Mouse (Mus musculus) heart, embryonic 10.5 days (tissue): ENCODE data around the gene Tmem132d. TPM values are rescaled to one million over a fixed set of nuclear protein-coding genes. Genes with fewer than 3 reads are reported as not detected.

Experiments used
- DNase-seq: peaks from one replicate; pipeline ENCODE4 v3.0.0-alpha.2; 2017; ENCODE audit warnings: low spot score
- H3K27ac ChIP-seq: fragments of 300-500 bp; sonication (generic); 2 replicates; pipeline ENCODE4 v1.5.1; 2016; ENCODE audit warnings: mild to moderate bottlenecking
- H3K27me3 ChIP-seq: fragments of 300-500 bp; sonication (generic); 2 replicates; pipeline ENCODE4 v1.6.1; 2016; ENCODE audit warnings: mild to moderate bottlenecking; ENCODE audit not compliant: poor library complexity, insufficient read depth, severe bottlenecking
- H3K36me3 ChIP-seq: fragments of 300-500 bp; sonication (generic); 2 replicates; pipeline ENCODE4 v1.6.1; 2016; ENCODE audit warnings: mild to moderate bottlenecking, moderate library complexity
- H3K4me1 ChIP-seq: fragments of 300-500 bp; sonication (generic); 2 replicates; pipeline ENCODE4 v1.6.1; 2016; ENCODE audit warnings: mild to moderate bottlenecking
- H3K4me3 ChIP-seq: fragments of 300-500 bp; sonication (generic); 2 replicates; pipeline ENCODE4 v1.5.1; 2016; ENCODE audit warnings: mild to moderate bottlenecking, moderate library complexity
- H3K9me3 ChIP-seq: fragments of 300-500 bp; sonication (generic); 2 replicates; pipeline ENCODE4 v1.6.1; 2016; ENCODE audit warnings: mild to moderate bottlenecking, moderate library complexity
- WGBS: fragments of 180-500 bp; shearing (Covaris S2); methylation state at CpG from one replicate; pipeline ENCODE4 v1.1.7; 2016; 5-methylcytosine and 5-hydroxymethylcytosine counted together
- polyA plus RNA-seq: library from polyadenylated mRNA; unstranded; fragments of >200 nt; fragmentation: Nextera tagmentation; extraction: Ambion mirVana; gene quantifications from 2 replicates; pipeline ENCODE4 v1.2.1, GENCODE M21; 2016

Gene Tmem132d
- polyA plus RNA-seq, 1 experiment from 2014 or later: 0.29 TPM

- no peaks in the 10 kb centered on the region for H3K27me3 ChIP-seq
- no peak overlapping the region for H3K27ac ChIP-seq
- H3K9me3 ChIP-seq: no peaks in the 10 kb centered on the region
- no peak overlapping the region for H3K4me3 ChIP-seq
- DNase-seq: no peak
- no peaks in the 10 kb centered on the region for H3K36me3 ChIP-seq
- WGBS: 86% methylated on average over 6 of the region's 6 CpGs
- peaks cover 5% of the 10 kb centered on the region for H3K4me1 ChIP-seq
These were observed 165.5 kb downstream of the Tmem132d start for GRCm38 (mm10) chr5:128267366-128267765.

- no peaks in the 10 kb centered on the region for H3K9me3 ChIP-seq
- no peaks in the 10 kb centered on the region for H3K36me3 ChIP-seq
- H3K27me3 ChIP-seq: no peaks in the 10 kb centered on the region
- no peaks in the 10 kb centered on the region for H3K4me1 ChIP-seq
- no peak for DNase-seq
- WGBS: 77% methylated on average over 4 of the region's 4 CpGs
- H3K4me3 ChIP-seq: no peak overlapping the region
- no peak overlapping the region for H3K27ac ChIP-seq
These were observed 188.7 kb downstream of the Tmem132d start for GRCm38 (mm10) chr5:128244219-128244618.

- Histone ChIP-seq H3K27ac (no peak overlapping the region), H3K4me3 (no peak overlapping the region), H3K27me3 (no peaks in the 10 kb centered on the region), H3K36me3 (no peaks in the 10 kb centered on the region), H3K9me3 (no peaks in the 10 kb centered on the region), H3K4me1 (no peaks in the 10 kb centered on the region)
- WGBS: 57% methylated on average over 9 of the region's 9 CpGs
- DNase-seq: no peak
These were observed 196.1 kb downstream of the Tmem132d start for GRCm38 (mm10) chr5:128236638-128237335.

GRCm38 (mm10) chr5:128235611-128236010 is 197.3 kb downstream of the Tmem132d start:
- Histone ChIP-seq H3K9me3 (no peaks in the 10 kb centered on the region), H3K36me3 (no peaks in the 10 kb centered on the region), H3K4me3 (no peak overlapping the region), H3K4me1 (no peaks in the 10 kb centered on the region), H3K27me3 (no peaks in the 10 kb centered on the region), H3K27ac (no peak overlapping the region)
- no peak for DNase-seq
- WGBS: 47% methylated on average over 1 of the region's 1 CpGs

- Histone ChIP-seq H3K36me3 (no peaks in the 10 kb centered on the region), H3K4me3 (no peak overlapping the region), H3K27ac (no peak overlapping the region), H3K9me3 (no peaks in the 10 kb centered on the region), H3K27me3 (no peaks in the 10 kb centered on the region), H3K4me1 (no peaks in the 10 kb centered on the region)
- DNase-seq: no peak
These were observed 199.8 kb downstream of the Tmem132d start for GRCm38 (mm10) chr5:128233101-128233500.

- no peaks in the 10 kb centered on the region for H3K4me1 ChIP-seq
These were observed 214.6 kb downstream of the Tmem132d start for GRCm38 (mm10) chr5:128218281-128218680.

GRCm38 (mm10) chr5:128211125-128211524 is 221.8 kb downstream of the Tmem132d start:
- Histone ChIP-seq H3K9me3 (no peaks in the 10 kb centered on the region), H3K4me1 (no peaks in the 10 kb centered on the region), H3K27ac (no peak overlapping the region), H3K27me3 (no peaks in the 10 kb centered on the region), H3K36me3 (no peaks in the 10 kb centered on the region), H3K4me3 (no peak overlapping the region)
- 80% methylated on average over 5 of the region's 5 CpGs for WGBS
- DNase-seq: no peak

More at GRCm38 (mm10) chr5:128218281-128218680, 214.6 kb downstream of the Tmem132d start:
- no peaks in the 10 kb centered on the region for H3K9me3 ChIP-seq
- H3K4me3 ChIP-seq: no peak overlapping the region
- H3K27ac ChIP-seq: no peak overlapping the region
- no peaks in the 10 kb centered on the region for H3K36me3 ChIP-seq
- H3K27me3 ChIP-seq: no peaks in the 10 kb centered on the region
- no peak for DNase-seq

GRCm38 (mm10) chr5:128205716-128206115 is 227.2 kb downstream of the Tmem132d start:
- DNase-seq: no peak
- H3K27me3 ChIP-seq: no peaks in the 10 kb centered on the region
- no peaks in the 10 kb centered on the region for H3K9me3 ChIP-seq
- H3K27ac ChIP-seq: no peak overlapping the region
- H3K4me3 ChIP-seq: no peak overlapping the region
- WGBS: 65% methylated on average over 2 of the region's 2 CpGs
- H3K4me1 ChIP-seq: 0 out of 2 replicates have a peak, but pooled peaks cover 5% of the 10 kb centered on the region
- H3K36me3 ChIP-seq: no peaks in the 10 kb centered on the region

- Histone ChIP-seq H3K4me1 (0 out of 2 replicates have a peak, but pooled peaks cover 5% of the 10 kb centered on the region), H3K4me3 (no peak overlapping the region), H3K9me3 (no peaks in the 10 kb centered on the region), H3K36me3 (no peaks in the 10 kb centered on the region), H3K27me3 (no peaks in the 10 kb centered on the region), H3K27ac (no peak overlapping the region)
- WGBS: 80% methylated on average over 17 of the region's 17 CpGs
- no peak for DNase-seq
These were observed 228.1 kb downstream of the Tmem132d start for GRCm38 (mm10) chr5:128204685-128205320.

GRCm38 (mm10) chr5:128203879-128204581 is 228.8 kb downstream of the Tmem132d start:
- 0 out of 2 replicates have a peak, but pooled peaks cover 5% of the 10 kb centered on the region for H3K4me1 ChIP-seq
- no peak overlapping the region for H3K4me3 ChIP-seq
- 43% methylated on average over 9 of the region's 9 CpGs for WGBS
- no peaks in the 10 kb centered on the region for H3K9me3 ChIP-seq
- no peak for DNase-seq
- H3K27ac ChIP-seq: no peak overlapping the region
- no peaks in the 10 kb centered on the region for H3K36me3 ChIP-seq
- H3K27me3 ChIP-seq: no peaks in the 10 kb centered on the region

GRCm38 (mm10) chr5:128194106-128194505 is 238.8 kb downstream of the Tmem132d start:
- Histone ChIP-seq H3K4me1 (no peaks in the 10 kb centered on the region), H3K4me3 (no peak overlapping the region), H3K27ac (no peak overlapping the region), H3K36me3 (no peaks in the 10 kb centered on the region), H3K27me3 (no peaks in the 10 kb centered on the region), H3K9me3 (no peaks in the 10 kb centered on the region)
- DNase-seq: no peak
- WGBS: 75% methylated on average over 4 of the region's 4 CpGs

GRCm38 (mm10) chr5:128192485-128193055 is 240.3 kb downstream of the Tmem132d start:
- H3K27me3 ChIP-seq: no peaks in the 10 kb centered on the region
- no peak overlapping the region for H3K4me3 ChIP-seq
- DNase-seq: no peak
- H3K9me3 ChIP-seq: no peaks in the 10 kb centered on the region
- 77% methylated on average over 6 of the region's 6 CpGs for WGBS
- no peaks in the 10 kb centered on the region for H3K4me1 ChIP-seq
- no peaks in the 10 kb centered on the region for H3K36me3 ChIP-seq
- H3K27ac ChIP-seq: no peak overlapping the region

- Histone ChIP-seq H3K4me1 (no peaks in the 10 kb centered on the region), H3K27me3 (no peaks in the 10 kb centered on the region), H3K9me3 (no peaks in the 10 kb centered on the region), H3K27ac (no peak overlapping the region), H3K4me3 (no peak overlapping the region), H3K36me3 (no peaks in the 10 kb centered on the region)
- no peak for DNase-seq
- WGBS: 83% methylated on average over 9 of the region's 9 CpGs
These were observed 241.2 kb downstream of the Tmem132d start for GRCm38 (mm10) chr5:128191710-128192109.
